Mouse (Mus musculus) heart, embryonic 14.5 days (tissue): ENCODE results near the gene Tulp2. TPM values are rescaled to one million over a fixed set of nuclear protein-coding genes. Genes with fewer than 3 reads are reported as not detected.
A peak's percentile ranks its signal among the peaks of the same experiment; 100 is the strongest.

Experiments
- ATAC-seq: fragments of 200-750 bp; cut with Nextera tagmentation; 2 replicates; pipeline ENCODE4 v1.8.0; 2017; ENCODE audit warnings: low read depth, moderate TSS enrichment; ENCODE audit not compliant: insufficient number of reproducible peaks, insufficient read depth, low FRiP score
- H3K27ac ChIP-seq, 2 experiments: fragments of 200-500 bp in 1 of 2; fragments of 300-500 bp in 1 of 2; sonication (generic) in 1 of 2; replicated peaks in 1 of 2; 2 replicates each; pipeline ENCODE4 v1.5.1; 2012 to 2014; ENCODE audit warnings: low read depth in 2 of 2, low read length in 2 of 2, control low read depth in 1 of 2, mild to moderate bottlenecking in 1 of 2, mixed read lengths in 1 of 2; ENCODE audit not compliant: control insufficient read depth in 1 of 2, insufficient read depth in 1 of 2
- H3K27me3 ChIP-seq: fragments of 300-500 bp; sonication (generic); 2 replicates; pipeline ENCODE4 v1.6.1; 2014; ENCODE audit warnings: mild to moderate bottlenecking, low read length, control low read depth; ENCODE audit not compliant: control insufficient read depth, insufficient read depth
- H3K36me3 ChIP-seq: fragments of 300-500 bp; sonication (generic); 2 replicates; pipeline ENCODE4 v1.6.1; 2014; ENCODE audit warnings: mild to moderate bottlenecking, control low read depth, low read length, mixed read lengths; ENCODE audit not compliant: control insufficient read depth, insufficient read depth
- H3K4me1 ChIP-seq, 2 experiments: fragments of 200-500 bp in 1 of 2; fragments of 300-500 bp in 1 of 2; sonication (generic) in 1 of 2; 2 replicates each; pipeline ENCODE4 v1.6.1; 2012 to 2014; ENCODE audit warnings: low read length in 2 of 2, control low read depth in 1 of 2, mixed read lengths in 1 of 2; ENCODE audit not compliant: control insufficient read depth in 2 of 2, insufficient read depth in 2 of 2
- H3K4me2 ChIP-seq: fragments of 300-500 bp; sonication (generic); 2 replicates; pipeline ENCODE4 v1.6.1; 2014; ENCODE audit warnings: mild to moderate bottlenecking, low read length
- H3K4me3 ChIP-seq, 2 experiments: fragments of 200-500 bp in 1 of 2; fragments of 300-500 bp in 1 of 2; sonication (generic) in 1 of 2; 2 replicates each; pipeline ENCODE4 v1.5.1; 2012 to 2014; ENCODE audit warnings: low read length in 2 of 2, mild to moderate bottlenecking in 2 of 2, control low read depth in 1 of 2, low read depth in 1 of 2, moderate library complexity in 1 of 2; ENCODE audit not compliant: control insufficient read depth in 1 of 2, insufficient read depth in 1 of 2
- H3K9ac ChIP-seq: fragments of 300-500 bp; sonication (generic); 2 replicates; pipeline ENCODE4 v1.6.1; 2014; ENCODE audit warnings: mild to moderate bottlenecking, low read length
- H3K9me3 ChIP-seq: fragments of 300-500 bp; sonication (generic); 2 replicates; pipeline ENCODE4 v1.6.1; 2016; ENCODE audit warnings: low read length, control low read depth; ENCODE audit not compliant: control insufficient read depth
- WGBS: fragments of 180-500 bp; shearing (Covaris S2); extraction: QIAGEN DNeasy Blood & Tissue Kit; methylation state at CpG from one replicate; pipeline ENCODE4 v1.1.7; 2014; 5-methylcytosine and 5-hydroxymethylcytosine counted together
- polyA plus RNA-seq: library from polyadenylated mRNA; unstranded; fragments of >200 nt; fragmentation: Nextera tagmentation; extraction: Ambion mirVana; gene quantifications from 2 replicates; pipeline ENCODE4 v1.2.1, GENCODE M21; 2014

The Tulp2 gene
- polyA plus RNA-seq, 1 experiment from 2014 or later, result 0.42 TPM

GRCm38 (mm10) chr7:45538163-45539041 is 56.7 kb downstream of the Tulp2 start:
- ATAC-seq, result peak; percentile 37
- Histone ChIP-seq H3K27ac (no peak overlapping the region), H3K36me3 (no peaks in the 10 kb centered on the region), H3K9me3 (no peaks in the 10 kb centered on the region), H3K4me3 (peak overlapping the region; percentile 53 to 56), H3K9ac (peak overlapping the region; percentile 72), H3K27me3 (no peaks in the 10 kb centered on the region), H3K4me2 (peak overlapping the region; percentile 89), H3K4me1 (peaks cover 2 to 6% of the 10 kb centered on the region in 2 experiments; a peak in 3 of 4 replicates)
- WGBS, result 4% methylated on average over 29 of the region's 29 CpGs

- WGBS, result 70% methylated on average over 3 of the region's 3 CpGs
Measured at GRCm38 (mm10) chr7:45539095-45539494, 57.4 kb downstream of the Tulp2 start.

DNA sequence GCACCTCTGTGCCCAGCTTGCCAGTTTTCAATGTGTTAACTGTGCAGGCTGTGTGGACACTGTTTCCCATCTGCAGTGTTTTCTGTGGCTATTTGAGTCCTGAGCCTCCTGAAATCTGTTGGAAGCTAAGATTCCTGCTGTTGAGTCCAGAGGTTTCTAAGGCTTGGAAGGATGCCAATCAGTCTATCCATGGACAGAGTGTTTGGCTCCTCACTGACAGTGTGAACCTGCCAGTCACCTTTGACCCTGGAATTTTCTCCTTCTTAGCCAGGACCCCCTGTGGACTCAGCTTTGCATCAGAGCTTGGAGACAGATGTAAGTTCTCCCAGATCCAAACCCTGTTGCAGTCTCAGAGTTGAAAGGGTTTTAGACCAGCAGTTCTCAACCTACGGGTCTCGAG is 58.5 kb downstream of the Tulp2 start:
- H3K9ac ChIP-seq, result no peak overlapping the region
- H3K4me1 ChIP-seq, result peaks cover 2 to 6% of the 10 kb centered on the region in 2 experiments; a peak in 3 of 4 replicates
- WGBS, result 76% methylated on average over 2 of the region's 2 CpGs
- no peaks in the 10 kb centered on the region for H3K27me3 ChIP-seq
- H3K4me2 ChIP-seq, result no peak overlapping the region
- no peaks in the 10 kb centered on the region for H3K36me3 ChIP-seq
- peaks cover 3% of the 10 kb centered on the region; the same call in 1 of the 2 replicates for H3K9me3 ChIP-seq
- H3K4me3 ChIP-seq, result no peak overlapping the region
- no peak overlapping the region for H3K27ac ChIP-seq
- ATAC-seq, result no peak

More at GRCm38 (mm10) chr7:45539095-45539494, 57.4 kb downstream of the Tulp2 start:
- no peaks in the 10 kb centered on the region for H3K36me3 ChIP-seq
- H3K4me1 ChIP-seq, result peaks cover 2 to 6% of the 10 kb centered on the region in 2 experiments; a peak in 3 of 4 replicates
- H3K9ac ChIP-seq, result no peak overlapping the region
- H3K4me2 ChIP-seq, result no peak overlapping the region
- no peak for ATAC-seq
- no peaks in the 10 kb centered on the region for H3K9me3 ChIP-seq
- H3K27ac ChIP-seq, result no peak overlapping the region
- H3K27me3 ChIP-seq, result no peaks in the 10 kb centered on the region
- H3K4me3 ChIP-seq, result no peak overlapping the region

DNA sequence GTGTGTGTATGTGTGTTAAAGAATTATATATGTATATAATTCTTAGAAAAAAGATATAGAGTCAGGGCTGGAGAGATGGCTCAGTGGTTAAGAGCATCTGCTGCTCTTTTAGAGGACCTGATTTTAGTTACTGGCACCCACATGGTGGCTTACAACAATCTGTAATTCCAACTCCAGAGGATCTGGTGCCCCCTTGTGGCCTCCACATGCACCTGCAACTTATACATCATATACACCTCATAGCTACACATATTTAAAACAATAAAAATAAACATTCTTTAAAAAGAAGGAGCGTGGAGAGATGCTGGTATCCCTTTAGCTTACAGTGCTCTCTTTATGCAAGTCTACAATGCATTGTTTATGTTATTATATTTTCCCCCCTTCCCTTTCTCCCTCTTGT is 62.8 kb downstream of the Tulp2 start:
- peaks cover 3% of the 10 kb centered on the region; the same call in 1 of the 2 replicates for H3K9me3 ChIP-seq
- H3K4me3 ChIP-seq, result no peak overlapping the region
- no peak overlapping the region for H3K4me2 ChIP-seq
- H3K27me3 ChIP-seq, result no peaks in the 10 kb centered on the region
- H3K9ac ChIP-seq, result no peak overlapping the region
- no peaks in the 10 kb centered on the region for H3K36me3 ChIP-seq
- WGBS, result 76% methylated on average over 1 of the region's 1 CpGs
- H3K27ac ChIP-seq, result no peak overlapping the region
- ATAC-seq, result no peak
- H3K4me1 ChIP-seq, result no peaks in the 10 kb centered on the region

- H3K36me3 ChIP-seq, result no peaks in the 10 kb centered on the region
- H3K9ac ChIP-seq, result no peak overlapping the region
- no peaks in the 10 kb centered on the region; a peak in 1 of 4 replicates for H3K4me1 ChIP-seq
- H3K27ac ChIP-seq, result no peak overlapping the region
- H3K9me3 ChIP-seq, result no peaks in the 10 kb centered on the region
- no peaks in the 10 kb centered on the region for H3K27me3 ChIP-seq
- no peak overlapping the region for H3K4me2 ChIP-seq
- H3K4me3 ChIP-seq, result no peak overlapping the region
- 88% methylated on average over 16 of the region's 16 CpGs for WGBS
- ATAC-seq, result no peak
Measured at GRCm38 (mm10) chr7:45549641-45550436, 68.2 kb downstream of the Tulp2 start.

DNA sequence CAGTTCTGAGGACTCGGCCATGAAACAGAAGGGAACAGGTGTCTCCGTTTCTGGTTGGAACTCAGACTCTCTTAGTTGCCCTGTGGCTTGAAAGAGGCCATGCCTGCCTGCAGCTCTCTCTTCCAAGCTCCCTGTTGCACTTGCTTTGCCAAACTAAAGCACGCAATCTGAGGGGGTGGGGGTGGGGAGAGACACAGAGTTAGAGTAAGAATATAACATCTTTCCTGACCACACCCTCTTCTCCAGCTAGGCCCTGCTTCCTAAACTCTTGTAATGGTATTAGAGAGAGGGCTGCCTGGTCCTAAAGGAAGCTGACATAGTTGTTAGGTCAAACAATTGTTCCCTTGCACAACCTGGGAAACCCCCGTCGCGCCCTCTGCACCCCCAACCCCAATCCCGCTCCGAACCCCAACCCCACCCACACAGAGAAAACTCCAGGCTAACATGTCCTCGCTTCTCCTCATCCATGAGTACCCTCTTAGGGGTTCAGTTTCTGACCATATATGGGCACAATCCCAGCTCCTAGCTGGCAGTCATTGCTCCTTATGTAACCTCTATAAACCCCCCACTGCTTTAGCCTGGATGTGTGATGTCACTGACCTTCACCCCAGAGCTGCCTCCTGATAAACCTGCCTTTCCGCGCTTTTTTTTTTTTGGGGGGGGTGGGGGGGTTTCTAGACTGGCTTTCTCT is 69.3 kb downstream of the Tulp2 start:
- Histone ChIP-seq H3K27me3 (no peaks in the 10 kb centered on the region), H3K36me3 (no peaks in the 10 kb centered on the region), H3K27ac (no peak overlapping the region), H3K9ac (no peak overlapping the region), H3K4me3 (no peak overlapping the region), H3K9me3 (no peaks in the 10 kb centered on the region), H3K4me2 (no peak overlapping the region), H3K4me1 (no peaks in the 10 kb centered on the region; a peak in 1 of 4 replicates)
- WGBS, result 72% methylated on average over 10 of the region's 11 CpGs
- ATAC-seq, result no peak

- H3K36me3 ChIP-seq, result no peaks in the 10 kb centered on the region
- no peak overlapping the region for H3K27ac ChIP-seq
- H3K27me3 ChIP-seq, result no peaks in the 10 kb centered on the region
- no peak overlapping the region for H3K4me3 ChIP-seq
- H3K4me2 ChIP-seq, result no peak overlapping the region
- no peaks in the 10 kb centered on the region for H3K9me3 ChIP-seq
- no peak overlapping the region for H3K9ac ChIP-seq
- WGBS, result 82% methylated on average over 8 of the region's 8 CpGs
- ATAC-seq, result no peak
- H3K4me1 ChIP-seq, result no peaks in the 10 kb centered on the region; a peak in 1 of 4 replicates
Measured at GRCm38 (mm10) chr7:45551512-45551883, 69.8 kb downstream of the Tulp2 start.
